Mouse (Mus musculus): ENCODE data around the gene Rnf113a2. TPM values are rescaled to one million over a fixed set of nuclear protein-coding genes. Genes with fewer than 3 reads are reported as not detected.

The Rnf113a2 gene
- polyA plus RNA-seq, 1 experiment from 2014 or later: 17.7 TPM

GRCm38 (mm10) chr12:84396947-84397679 lies 19.9 kb upstream of the Rnf113a2 start:
- ATAC-seq: peak; percentile 40; the same call in 1 of the 2 replicates
- no peak overlapping the region for H3K4me2 ChIP-seq
- no peak overlapping the region for H3K9ac ChIP-seq
- no peaks in the 10 kb centered on the region for H3K27me3 ChIP-seq (replicated peaks)
- 69% methylated on average over 14 of the region's 14 CpGs for WGBS (ENCODE audit: insufficient replicate concordance)
- H3K4me1 ChIP-seq: peaks cover 20% of the 10 kb centered on the region
- no peak overlapping the region for H3K4me3 ChIP-seq
- H3K27ac ChIP-seq: no peak overlapping the region
- H3K9me3 ChIP-seq (replicated peaks): no peaks in the 10 kb centered on the region
- 0 out of 2 replicates have a peak, but pooled peaks cover 9% of the 10 kb centered on the region for H3K36me3 ChIP-seq

- Histone ChIP-seq H3K9me3 (replicated peaks) (no peaks in the 10 kb centered on the region), H3K36me3 (0 out of 2 replicates have a peak, but pooled peaks cover 9% of the 10 kb centered on the region), H3K27me3 (replicated peaks) (no peaks in the 10 kb centered on the region), H3K27ac (no peak overlapping the region), H3K4me1 (peaks cover 20% of the 10 kb centered on the region), H3K4me2 (no peak overlapping the region), H3K9ac (no peak overlapping the region), H3K4me3 (no peak overlapping the region)
- no peak for ATAC-seq
These were observed 19.3 kb upstream of the Rnf113a2 start for GRCm38 (mm10) chr12:84397685-84398084.

- H3K36me3 ChIP-seq: 0 out of 2 replicates have a peak, but pooled peaks cover 2% of the 10 kb centered on the region
- ATAC-seq: no peak
- no peaks in the 10 kb centered on the region for H3K27me3 ChIP-seq (replicated peaks)
- peaks cover 20% of the 10 kb centered on the region for H3K4me1 ChIP-seq
- H3K9me3 ChIP-seq (replicated peaks): no peaks in the 10 kb centered on the region
- H3K27ac ChIP-seq: no peak overlapping the region
- H3K9ac ChIP-seq: no peak overlapping the region
- H3K4me3 ChIP-seq: no peak overlapping the region
- WGBS (ENCODE audit: insufficient replicate concordance): 82% methylated on average over 5 of the region's 5 CpGs
- H3K4me2 ChIP-seq: no peak overlapping the region
These were observed 18.4 kb upstream of the Rnf113a2 start for GRCm38 (mm10) chr12:84398629-84399028.

GRCm38 (mm10) chr12:84399135-84399534 lies 17.9 kb upstream of the Rnf113a2 start:
- H3K9ac ChIP-seq: no peak overlapping the region
- ATAC-seq: no peak
- no peaks in the 10 kb centered on the region for H3K27me3 ChIP-seq (replicated peaks)
- no peak overlapping the region for H3K4me3 ChIP-seq
- H3K27ac ChIP-seq: peak overlapping the region; percentile 58
- H3K4me2 ChIP-seq: no peak overlapping the region; the same call in 1 of the 2 replicates
- H3K4me1 ChIP-seq: peaks cover 20% of the 10 kb centered on the region
- H3K36me3 ChIP-seq: no peaks in the 10 kb centered on the region
- no peaks in the 10 kb centered on the region for H3K9me3 ChIP-seq (replicated peaks)
- WGBS (ENCODE audit: insufficient replicate concordance): 80% methylated on average over 9 of the region's 9 CpGs

GRCm38 (mm10) chr12:84399663-84400062 lies 17.3 kb upstream of the Rnf113a2 start:
- ATAC-seq: no peak
- Histone ChIP-seq H3K27me3 (replicated peaks) (no peaks in the 10 kb centered on the region), H3K4me2 (no peak overlapping the region; the same call in 1 of the 2 replicates), H3K36me3 (no peaks in the 10 kb centered on the region), H3K27ac (peak overlapping the region; percentile 58), H3K9me3 (replicated peaks) (no peaks in the 10 kb centered on the region), H3K4me1 (peaks cover 20% of the 10 kb centered on the region), H3K4me3 (no peak overlapping the region), H3K9ac (no peak overlapping the region)
- WGBS (ENCODE audit: insufficient replicate concordance): 66% methylated on average over 9 of the region's 9 CpGs

GRCm38 (mm10) chr12:84400068-84400467 lies 16.9 kb upstream of the Rnf113a2 start:
- no peak overlapping the region for H3K9ac ChIP-seq
- H3K27me3 ChIP-seq (replicated peaks): no peaks in the 10 kb centered on the region
- peaks cover 20% of the 10 kb centered on the region for H3K4me1 ChIP-seq
- H3K27ac ChIP-seq: peak overlapping the region; percentile 58; the same call in 1 of the 2 replicates
- no peaks in the 10 kb centered on the region for H3K9me3 ChIP-seq (replicated peaks)
- 65% methylated on average over 3 of the region's 3 CpGs for WGBS (ENCODE audit: insufficient replicate concordance)
- H3K36me3 ChIP-seq: no peaks in the 10 kb centered on the region
- no peak overlapping the region for H3K4me3 ChIP-seq
- no peak overlapping the region for H3K4me2 ChIP-seq
- ATAC-seq: no peak

GRCm38 (mm10) chr12:84400653-84401052 lies 16.3 kb upstream of the Rnf113a2 start:
- Histone ChIP-seq H3K36me3 (no peaks in the 10 kb centered on the region), H3K9ac (no peak overlapping the region), H3K4me2 (no peak overlapping the region; the same call in 1 of the 2 replicates), H3K27ac (peak overlapping the region; percentile 58), H3K4me3 (no peak overlapping the region), H3K27me3 (replicated peaks) (no peaks in the 10 kb centered on the region), H3K9me3 (replicated peaks) (no peaks in the 10 kb centered on the region), H3K4me1 (peaks cover 20% of the 10 kb centered on the region)
- WGBS (ENCODE audit: insufficient replicate concordance): 41% methylated on average over 3 of the region's 3 CpGs
- ATAC-seq: peak; percentile 31; the same call in 1 of the 2 replicates

GRCm38 (mm10) chr12:84402923-84403322 lies 14.1 kb upstream of the Rnf113a2 start:
- H3K4me3 ChIP-seq: no peak overlapping the region
- peaks cover 24% of the 10 kb centered on the region for H3K4me1 ChIP-seq
- no peaks in the 10 kb centered on the region for H3K9me3 ChIP-seq (replicated peaks)
- H3K27me3 ChIP-seq (replicated peaks): no peaks in the 10 kb centered on the region
- WGBS (ENCODE audit: insufficient replicate concordance): 59% methylated on average over 9 of the region's 9 CpGs
- no peak overlapping the region for H3K27ac ChIP-seq
- no peak overlapping the region for H3K4me2 ChIP-seq
- ATAC-seq: no peak
- no peaks in the 10 kb centered on the region for H3K36me3 ChIP-seq
- no peak overlapping the region for H3K9ac ChIP-seq

- H3K27ac ChIP-seq: no peak overlapping the region
- H3K27me3 ChIP-seq (replicated peaks): peaks cover 5% of the 10 kb centered on the region
- H3K9me3 ChIP-seq (replicated peaks): no peaks in the 10 kb centered on the region
- H3K4me1 ChIP-seq: peaks cover 31% of the 10 kb centered on the region
- no peak overlapping the region for H3K4me2 ChIP-seq
- 83% methylated on average over 6 of the region's 6 CpGs for WGBS (ENCODE audit: insufficient replicate concordance)
- no peak overlapping the region for H3K4me3 ChIP-seq
- no peaks in the 10 kb centered on the region for H3K36me3 ChIP-seq
- no peak overlapping the region for H3K9ac ChIP-seq
- ATAC-seq: no peak
These were observed 12.5 kb upstream of the Rnf113a2 start for GRCm38 (mm10) chr12:84404541-84404940.

- Histone ChIP-seq H3K27ac (no peak overlapping the region), H3K27me3 (replicated peaks) (peaks cover 15% of the 10 kb centered on the region), H3K9ac (no peak overlapping the region), H3K4me2 (no peak overlapping the region), H3K4me1 (peaks cover 17% of the 10 kb centered on the region), H3K9me3 (replicated peaks) (no peaks in the 10 kb centered on the region), H3K4me3 (no peak overlapping the region), H3K36me3 (no peaks in the 10 kb centered on the region)
- WGBS (ENCODE audit: insufficient replicate concordance): 56% methylated on average over 4 of the region's 4 CpGs
- no peak for ATAC-seq
These were observed 9.7 kb upstream of the Rnf113a2 start for GRCm38 (mm10) chr12:84407259-84407658.

- peak; percentile 71 for ATAC-seq
- WGBS (ENCODE audit: insufficient replicate concordance): under 1% methylated on average over 49 of the region's 52 CpGs
- Histone ChIP-seq H3K9me3 (replicated peaks) (no peaks in the 10 kb centered on the region), H3K4me3 (peak overlapping the region; percentile 79), H3K27me3 (replicated peaks) (peaks cover 15% of the 10 kb centered on the region), H3K4me1 (peaks cover 17% of the 10 kb centered on the region), H3K36me3 (no peaks in the 10 kb centered on the region), H3K4me2 (peak overlapping the region; percentile 93), H3K27ac (peak overlapping the region; percentile 84), H3K9ac (peak overlapping the region; percentile 85)
These were observed 8.8 kb upstream of the Rnf113a2 start for GRCm38 (mm10) chr12:84407874-84408818.

Data from liver, embryonic 12.5 days (tissue).